Mouse (Mus musculus) E14TG2a.4 (cell line): ENCODE measurements at regions not wholly inside any gene's neighbourhood (a gene's known extent, or its start where the extent isn't known, plus 50 kb on each side); places are given as distances from the start of the nearest gene placed in this dataset.

Experiments
- H3K27me3 ChIP-seq: 2 replicates; pipeline ENCODE4 v1.6.1; 2014; ENCODE audit warnings: low read length, control low read depth; ENCODE audit not compliant: insufficient read depth
- H3K36me3 ChIP-seq: 2 replicates; pipeline ENCODE4 v1.6.1; 2014; ENCODE audit warnings: low read length, control low read depth; ENCODE audit not compliant: insufficient read depth
- H3K4me1 ChIP-seq: replicated peaks from 2 replicates; pipeline ENCODE4 v1.6.1; 2014; ENCODE audit warnings: low read depth, low read length, control low read depth
- H3K4me3 ChIP-seq: replicated peaks from 2 replicates; pipeline ENCODE4 v1.5.1; 2014; ENCODE audit warnings: mild to moderate bottlenecking, low read length
- H3K9me3 ChIP-seq: 2 replicates; pipeline ENCODE4 v1.6.1; 2014; ENCODE audit warnings: low read length, control low read depth
- CTCF ChIP-seq: conservative IDR thresholded peaks from 2 replicates; pipeline ENCODE4 v1.5.1; 2014; ENCODE audit warnings: low read length
- NANOG ChIP-seq: IDR thresholded peaks from 2 replicates; pipeline ENCODE4 v1.6.1; 2014; ENCODE audit warnings: borderline replicate concordance, low read length, mixed read lengths
- POU5F1 ChIP-seq: IDR thresholded peaks from 2 replicates; pipeline ENCODE4 v1.6.1; 2014; ENCODE audit warnings: low read length, borderline replicate concordance

DNA sequence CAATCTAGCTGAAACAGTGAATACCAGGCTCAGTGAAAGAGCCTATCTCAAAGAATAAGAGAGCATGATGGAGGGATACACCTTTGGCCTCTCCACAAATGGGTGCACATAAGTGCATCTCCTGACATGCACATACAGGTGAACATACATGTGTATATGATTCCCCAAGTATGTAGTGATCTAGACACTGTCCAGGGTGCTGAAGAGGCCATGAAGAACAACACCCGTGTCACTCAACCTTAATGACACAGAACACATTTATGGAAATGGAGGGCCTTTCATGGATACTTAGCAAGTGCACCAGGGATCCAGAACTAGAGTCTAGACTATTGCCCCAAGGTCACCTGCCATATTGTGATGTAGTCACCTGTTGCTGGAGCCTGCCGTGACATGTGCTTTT is 56.9 kb downstream of the Spata19 start:
- Histone ChIP-seq H3K9me3 (no peaks in the 10 kb centered on the region), H3K4me3 (no peak overlapping the region), H3K4me1 (no peaks in the 10 kb centered on the region), H3K27me3 (no peaks in the 10 kb centered on the region), H3K36me3 (no peaks in the 10 kb centered on the region)
- TF ChIP-seq CTCF (no peak), NANOG (no peak), POU5F1 (no peak)

- no peaks in the 10 kb centered on the region for H3K4me1 ChIP-seq
- TF ChIP-seq POU5F1 (no peak), CTCF (no peak), NANOG (no peak)
- no peaks in the 10 kb centered on the region for H3K27me3 ChIP-seq
- H3K36me3 ChIP-seq = no peaks in the 10 kb centered on the region
- H3K4me3 ChIP-seq = no peak overlapping the region
- H3K9me3 ChIP-seq = no peaks in the 10 kb centered on the region
These were observed 57.5 kb downstream of the Spata19 start for GRCm38 (mm10) chr9:27453924-27454652.

- Histone ChIP-seq H3K27me3 (no peaks in the 10 kb centered on the region), H3K36me3 (no peaks in the 10 kb centered on the region), H3K9me3 (no peaks in the 10 kb centered on the region), H3K4me3 (no peak overlapping the region), H3K4me1 (no peaks in the 10 kb centered on the region)
- TF ChIP-seq POU5F1 = no peak
- TF ChIP-seq NANOG = no peak
- TF ChIP-seq CTCF = no peak
These were observed 61.9 kb downstream of the Spata19 start for GRCm38 (mm10) chr9:27458335-27459040.

GRCm38 (mm10) chr9:27461029-27461428 is 64.4 kb downstream of the Spata19 start:
- H3K36me3 ChIP-seq = no peaks in the 10 kb centered on the region

GRCm38 (mm10) chr9:27464006-27464405 is 67.4 kb downstream of the Spata19 start:
- H3K9me3 ChIP-seq = no peaks in the 10 kb centered on the region
- no peak for TF ChIP-seq CTCF
- TF ChIP-seq NANOG = no peak
- TF ChIP-seq POU5F1 = no peak
- no peaks in the 10 kb centered on the region for H3K36me3 ChIP-seq
- no peak overlapping the region for H3K4me3 ChIP-seq
- no peaks in the 10 kb centered on the region for H3K4me1 ChIP-seq
- no peaks in the 10 kb centered on the region for H3K27me3 ChIP-seq

More at GRCm38 (mm10) chr9:27461029-27461428, 64.4 kb downstream of the Spata19 start:
- Histone ChIP-seq H3K4me3 (no peak overlapping the region), H3K27me3 (no peaks in the 10 kb centered on the region), H3K9me3 (no peaks in the 10 kb centered on the region), H3K4me1 (no peaks in the 10 kb centered on the region)
- no peak for TF ChIP-seq POU5F1
- TF ChIP-seq CTCF = no peak

GRCm38 (mm10) chr9:27475468-27475867 is 78.9 kb downstream of the Spata19 start:
- no peak for TF ChIP-seq CTCF
- TF ChIP-seq POU5F1 = no peak
- TF ChIP-seq NANOG = no peak
- Histone ChIP-seq H3K4me1 (no peaks in the 10 kb centered on the region), H3K36me3 (no peaks in the 10 kb centered on the region), H3K4me3 (no peak overlapping the region), H3K9me3 (no peaks in the 10 kb centered on the region), H3K27me3 (peaks cover 7% of the 10 kb centered on the region; the same call in 1 of the 2 replicates)

- Histone ChIP-seq H3K4me1 (no peaks in the 10 kb centered on the region), H3K4me3 (no peak overlapping the region), H3K36me3 (no peaks in the 10 kb centered on the region), H3K27me3 (peaks cover 7% of the 10 kb centered on the region; the same call in 1 of the 2 replicates), H3K9me3 (no peaks in the 10 kb centered on the region)
- TF ChIP-seq POU5F1 (no peak), NANOG (no peak), CTCF (no peak)
These were observed 80.0 kb downstream of the Spata19 start for GRCm38 (mm10) chr9:27476636-27477035.

- Histone ChIP-seq H3K4me1 (no peaks in the 10 kb centered on the region), H3K4me3 (no peak overlapping the region), H3K36me3 (no peaks in the 10 kb centered on the region), H3K9me3 (no peaks in the 10 kb centered on the region), H3K27me3 (0 out of 2 replicates have a peak, but pooled peaks cover 3% of the 10 kb centered on the region)
- TF ChIP-seq NANOG (no peak), CTCF (no peak), POU5F1 (no peak)
These were observed 80.6 kb downstream of the Spata19 start for GRCm38 (mm10) chr9:27477079-27477687.
